Comparison of ENCODE assay signal across 21 mouse cellular contexts in the genomic region with DNA sequence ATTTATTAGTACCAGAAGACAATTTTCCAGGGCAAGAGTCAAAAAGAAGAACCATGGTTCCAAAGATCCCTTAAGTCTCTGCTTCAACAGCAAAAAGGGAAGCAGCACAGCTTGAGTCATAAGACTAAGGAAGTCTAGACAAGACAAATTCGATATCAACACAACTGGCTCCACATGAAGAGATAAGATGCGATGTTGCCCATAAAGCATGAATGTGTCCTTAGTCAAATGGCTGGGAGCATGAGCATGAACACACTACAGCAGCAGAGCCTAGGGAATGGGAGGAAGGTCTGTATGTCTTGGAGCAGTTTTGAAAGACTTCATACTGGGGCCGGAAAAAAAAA.
DNase-seq lines count a peak whose midpoint lies in the region; ATAC-seq and TF ChIP-seq lines count a peak whose summit lies in the region.
"Had no signal": no experiment of that assay in that cellular context is flagged by ENCODE, and none has a peak within 500 bp of the region (broad histone marks: within the 10 kb centered on the region; RNA-seq: fewer than 3 reads in every experiment).

No protein-coding gene starts in this region.

- ATAC-seq in liver, embryonic 12.5 days, result no peak
- no peak for ATAC-seq in liver, embryonic 11.5 days (replicated peaks; ENCODE audit: low FRiP score)
- ATAC-seq in liver, embryonic 15.5 days (ENCODE audit: insufficient read depth), result no peak
- no peak for ATAC-seq in midbrain, postnatal 0 days (ENCODE audit: low FRiP score)
- ATAC-seq: forebrain, embryonic 14.5 days; hindbrain, postnatal 0 days had no signal

- no peak overlapping the region for H3K4me2 ChIP-seq in liver, embryonic 12.5 days
- H3K4me2 ChIP-seq in liver, embryonic 11.5 days, result no peak overlapping the region
- no peak overlapping the region for H3K4me2 ChIP-seq in liver, embryonic 15.5 days
- no peak overlapping the region for H3K4me2 ChIP-seq in midbrain, postnatal 0 days (ENCODE audit: low read depth, low read length, poor library complexity, severe bottlenecking)
- H3K4me2 ChIP-seq: embryonic facial prominence, embryonic 15.5 days; hindbrain, embryonic 13.5 days had no signal

- TF ChIP-seq POLR2A in bone marrow macrophage, adult 2 months (IDR thresholded peaks at IDR 0.05; ENCODE audit: borderline replicate concordance, low read depth, low read length), result no peak
- no peak for TF ChIP-seq POLR2A in small intestine, adult 2 months (IDR thresholded peaks at IDR 0.05; ENCODE audit: low read depth, low read length)

- no peaks in the 10 kb centered on the region for H3K9me3 ChIP-seq in liver, embryonic 12.5 days (replicated peaks)
- H3K9me3 ChIP-seq in liver, embryonic 11.5 days (ENCODE audit: control insufficient read depth, low read length), result no peaks in the 10 kb centered on the region
- H3K9me3 ChIP-seq in liver, embryonic 15.5 days (replicated peaks), result no peaks in the 10 kb centered on the region
- no peaks in the 10 kb centered on the region for H3K9me3 ChIP-seq in midbrain, postnatal 0 days (ENCODE audit: low read length)
- H3K9me3 ChIP-seq: embryonic facial prominence, embryonic 15.5 days; forebrain, embryonic 10.5 days; heart, embryonic 10.5 days; hindbrain, embryonic 13.5 days had no signal

- H3K36me3 ChIP-seq in liver, embryonic 12.5 days, result no peaks in the 10 kb centered on the region
- no peaks in the 10 kb centered on the region for H3K36me3 ChIP-seq in liver, embryonic 11.5 days (ENCODE audit: control insufficient read depth, insufficient read depth, low read length)
- no peaks in the 10 kb centered on the region for H3K36me3 ChIP-seq in liver, embryonic 15.5 days (replicated peaks)
- no peaks in the 10 kb centered on the region for H3K36me3 ChIP-seq in small intestine, adult 2 months (ENCODE audit: control insufficient read depth, insufficient read depth, low read length)
- no peaks in the 10 kb centered on the region for H3K36me3 ChIP-seq in midbrain, postnatal 0 days (ENCODE audit: insufficient read depth, low read length)
- H3K36me3 ChIP-seq: embryonic facial prominence, embryonic 15.5 days; forebrain, embryonic 10.5 days; heart, embryonic 10.5 days; hindbrain, embryonic 13.5 days had no signal

- no peak overlapping the region for H3K4me3 ChIP-seq in liver, embryonic 12.5 days
- no peak overlapping the region for H3K4me3 ChIP-seq in liver, embryonic 11.5 days (ENCODE audit: low read depth, low read length)
- H3K4me3 ChIP-seq in bone marrow macrophage, adult 2 months (ENCODE audit: insufficient read depth, low read length), result no peak overlapping the region
- no peak overlapping the region for H3K4me3 ChIP-seq in liver, embryonic 15.5 days (replicated peaks)
- no peak overlapping the region for H3K4me3 ChIP-seq in small intestine, adult 2 months (ENCODE audit: low read depth, low read length)
- H3K4me3 ChIP-seq in midbrain, postnatal 0 days (ENCODE audit: low read depth, low read length), result no peak overlapping the region
- H3K4me3 ChIP-seq: embryonic facial prominence, embryonic 15.5 days; erythroblast, embryonic 14.5 days; forebrain, embryonic 10.5 days; heart, embryonic 10.5 days; hindbrain, embryonic 13.5 days had no signal

- 46% methylated on average over 3 of the region's 3 CpGs for WGBS in liver, embryonic 12.5 days (ENCODE audit: insufficient replicate concordance)
- WGBS in liver, embryonic 11.5 days, result 62% methylated on average over 3 of the region's 3 CpGs
- 39% methylated on average over 3 of the region's 3 CpGs for WGBS in liver, embryonic 15.5 days (ENCODE audit: insufficient replicate concordance)
- WGBS in small intestine, adult 2 months, result 64% methylated on average over 3 of the region's 3 CpGs
- WGBS in midbrain, postnatal 0 days, result 94% methylated on average over 3 of the region's 3 CpGs

- no peak for DNase-seq in liver, embryonic 11.5 days (ENCODE audit: low spot score)
- no peak for DNase-seq in midbrain, postnatal 0 days (ENCODE audit: low spot score)
- DNase-seq in adrenal gland, adult 2 months, result no peak
- no peak for DNase-seq in layer of hippocampus, adult 11-12 months (ENCODE audit: low spot score)
- DNase-seq: cerebellum, adult 18-20 months; cerebellum, adult 9-11 months; cerebellum, postnatal 36 days; gastrocnemius, postnatal 25 days; heart, postnatal 10 days had no signal

- peaks cover 44% of the 10 kb centered on the region for H3K4me1 ChIP-seq in liver, embryonic 12.5 days
- H3K4me1 ChIP-seq in liver, embryonic 11.5 days (replicated peaks; ENCODE audit: control insufficient read depth, insufficient read depth, low read length), result peaks cover 10% of the 10 kb centered on the region
- peaks cover 50% of the 10 kb centered on the region for H3K4me1 ChIP-seq in bone marrow macrophage, adult 2 months (ENCODE audit: control insufficient read depth, insufficient read depth, low read length)
- peaks cover 42% of the 10 kb centered on the region for H3K4me1 ChIP-seq in liver, embryonic 15.5 days (replicated peaks)
- peaks cover 7% of the 10 kb centered on the region for H3K4me1 ChIP-seq in small intestine, adult 2 months (ENCODE audit: control insufficient read depth, insufficient read depth, insufficient read length, low read length)
- H3K4me1 ChIP-seq in midbrain, postnatal 0 days (ENCODE audit: insufficient read depth, low read length), result no peaks in the 10 kb centered on the region
- H3K4me1 ChIP-seq: embryonic facial prominence, embryonic 15.5 days; forebrain, embryonic 10.5 days; hindbrain, embryonic 13.5 days had no signal

- TF ChIP-seq CTCF in bone marrow macrophage, adult 2 months (IDR thresholded peaks at IDR 0.05; ENCODE audit: low read depth, low read length), result no peak
- no peak for TF ChIP-seq CTCF in small intestine, adult 2 months (IDR thresholded peaks at IDR 0.05; ENCODE audit: extremely low read depth, insufficient read length, insufficient replicate concordance, low read depth, low read length)
- TF ChIP-seq CTCF in midbrain, postnatal 0 days (IDR thresholded peaks at IDR 0.05), result no peak

- H3K27ac ChIP-seq in liver, embryonic 12.5 days, result peak overlapping the region; percentile 82
- no peak overlapping the region; the same call in 1 of the 2 replicates for H3K27ac ChIP-seq in liver, embryonic 11.5 days (ENCODE audit: low read depth, low read length)
- peak overlapping the region; percentile 90 for H3K27ac ChIP-seq in bone marrow macrophage, adult 2 months (ENCODE audit: insufficient read depth, low read depth, low read length)
- peak overlapping the region; percentile 83; the same call in 1 of the 2 replicates for H3K27ac ChIP-seq in liver, embryonic 15.5 days (replicated peaks)
- H3K27ac ChIP-seq in small intestine, adult 2 months (ENCODE audit: insufficient read depth, low read depth, low read length), result peak overlapping the region; percentile 71; the same call in 1 of the 2 replicates
- H3K27ac ChIP-seq in midbrain, postnatal 0 days (ENCODE audit: low read depth, low read length), result no peak overlapping the region
- H3K27ac ChIP-seq: embryonic facial prominence, embryonic 15.5 days; forebrain, embryonic 10.5 days; heart, embryonic 10.5 days; hindbrain, embryonic 13.5 days; hindbrain, postnatal 0 days had no signal

- peaks cover 7% of the 10 kb centered on the region; the same call in 1 of the 2 replicates for H3K27me3 ChIP-seq in liver, embryonic 12.5 days (replicated peaks)
- H3K27me3 ChIP-seq in liver, embryonic 11.5 days (replicated peaks; ENCODE audit: control insufficient read depth, insufficient read depth, low read length), result peaks cover 6% of the 10 kb centered on the region
- H3K27me3 ChIP-seq in liver, embryonic 15.5 days, result no peaks in the 10 kb centered on the region
- no peaks in the 10 kb centered on the region for H3K27me3 ChIP-seq in small intestine, adult 2 months (ENCODE audit: control insufficient read depth, insufficient read depth, low read length)
- no peaks in the 10 kb centered on the region for H3K27me3 ChIP-seq in midbrain, postnatal 0 days (ENCODE audit: insufficient read depth, low read length)
- H3K27me3 ChIP-seq: CH12.LX; hindbrain, embryonic 13.5 days had no signal

- H3K9ac ChIP-seq in liver, embryonic 12.5 days, result no peak overlapping the region
- H3K9ac ChIP-seq in liver, embryonic 11.5 days (ENCODE audit: low read depth, low read length), result no peak overlapping the region
- H3K9ac ChIP-seq in liver, embryonic 15.5 days, result no peak overlapping the region
- H3K9ac ChIP-seq in midbrain, postnatal 0 days (replicated peaks; ENCODE audit: low read length, poor library complexity, severe bottlenecking), result no peak overlapping the region
- H3K9ac ChIP-seq: embryonic facial prominence, embryonic 15.5 days; hindbrain, embryonic 13.5 days had no signal

Comparison
In these comparisons a context has a peak if more than half of its experiments do, and no peak if none do; other contexts are left out.
1. H3K27ac ChIP-seq: peak in liver, embryonic 12.5 days (single experiment), bone marrow macrophage, adult 2 months (single experiment), liver, embryonic 15.5 days (single experiment) and small intestine, adult 2 months (single experiment); none in liver, embryonic 11.5 days (single experiment) and midbrain, postnatal 0 days (single experiment).